Mouse (Mus musculus) lung, embryonic 16.5 days (tissue): ENCODE measurements around the gene Gm28043. TPM values are rescaled to one million over a fixed set of nuclear protein-coding genes. Genes with fewer than 3 reads are reported as not detected.

Experiments used
- ATAC-seq: fragments of 200-750 bp; cut with Nextera tagmentation; 2 replicates; pipeline ENCODE4 v1.8.0; 2017; ENCODE audit warnings: low read depth, mild to moderate bottlenecking, moderate library complexity
- H3K27ac ChIP-seq: fragments of 300-500 bp; sonication (generic); 2 replicates; pipeline ENCODE4 v1.5.1; 2014; ENCODE audit warnings: mild to moderate bottlenecking, control low read depth, low read length
- H3K27me3 ChIP-seq: fragments of 300-500 bp; sonication (generic); 2 replicates; pipeline ENCODE4 v1.6.1; 2014; ENCODE audit warnings: low read depth, low read length, mixed read lengths; ENCODE audit not compliant: control insufficient read depth, insufficient read depth
- H3K36me3 ChIP-seq: fragments of 300-500 bp; sonication (generic); 2 replicates; pipeline ENCODE4 v1.6.1; 2014; ENCODE audit warnings: low read length; ENCODE audit not compliant: control insufficient read depth, insufficient read depth
- H3K4me1 ChIP-seq: fragments of 300-500 bp; sonication (generic); replicated peaks from 2 replicates; pipeline ENCODE4 v1.6.1; 2014; ENCODE audit warnings: low read length, mixed read lengths; ENCODE audit not compliant: control insufficient read depth, insufficient read depth
- H3K4me2 ChIP-seq: fragments of 300-500 bp; sonication (generic); 2 replicates; pipeline ENCODE4 v1.6.1; 2014; ENCODE audit warnings: low read depth, low read length, control low read depth
- H3K4me3 ChIP-seq: fragments of 300-500 bp; sonication (generic); 2 replicates; pipeline ENCODE4 v1.5.1; 2014; ENCODE audit warnings: mild to moderate bottlenecking, low read length, control low read depth
- H3K9ac ChIP-seq: fragments of 300-500 bp; sonication (generic); 2 replicates; pipeline ENCODE4 v1.6.1; 2014; ENCODE audit warnings: low read length, control low read depth
- H3K9me3 ChIP-seq: fragments of 300-500 bp; sonication (generic); 2 replicates; pipeline ENCODE4 v1.6.1; 2016; ENCODE audit warnings: low read length; ENCODE audit not compliant: control insufficient read depth
- WGBS: fragments of 180-500 bp; shearing (Covaris S2); extraction: QIAGEN DNeasy Blood & Tissue Kit; methylation state at CpG from one replicate; pipeline ENCODE4 v1.1.7; 2014; 5-methylcytosine and 5-hydroxymethylcytosine counted together
- polyA plus RNA-seq: library from polyadenylated mRNA; unstranded; fragments of >200 nt; fragmentation: Nextera tagmentation; extraction: Ambion mirVana; gene quantifications from 2 replicates; pipeline ENCODE4 v1.2.1, GENCODE M21; 2015

The Gm28043 gene
- polyA plus RNA-seq, 1 experiment from 2014 or later = 2.4 TPM

DNA sequence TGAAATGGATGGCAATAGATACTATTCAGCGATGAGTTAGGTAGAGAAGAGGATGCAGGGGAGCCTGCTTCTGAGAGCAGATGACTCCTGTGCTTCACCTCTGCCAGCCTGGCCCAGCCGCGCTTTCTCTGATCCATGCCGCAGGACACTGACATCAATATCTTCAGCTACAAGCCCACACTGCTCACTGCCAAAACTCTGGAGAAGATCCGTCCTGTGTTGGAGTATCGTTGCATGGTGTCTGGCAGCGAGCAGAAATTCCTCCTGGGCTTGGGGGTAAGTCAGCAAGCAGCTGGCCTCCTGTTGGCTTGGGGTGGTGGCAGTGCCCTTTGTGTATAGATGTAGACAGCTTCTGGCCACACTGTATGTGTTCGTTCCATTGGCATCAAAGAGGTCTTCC lies 82.3 kb downstream of the Gm28043 start:
- Histone ChIP-seq H3K4me1 (no peaks in the 10 kb centered on the region), H3K9me3 (no peaks in the 10 kb centered on the region), H3K4me3 (no peak overlapping the region), H3K27ac (no peak overlapping the region), H3K27me3 (no peaks in the 10 kb centered on the region), H3K9ac (no peak overlapping the region), H3K36me3 (peaks cover 60% of the 10 kb centered on the region), H3K4me2 (no peak overlapping the region)
- ATAC-seq = no peak
- 93% methylated on average over 8 of the region's 8 CpGs for WGBS

DNA sequence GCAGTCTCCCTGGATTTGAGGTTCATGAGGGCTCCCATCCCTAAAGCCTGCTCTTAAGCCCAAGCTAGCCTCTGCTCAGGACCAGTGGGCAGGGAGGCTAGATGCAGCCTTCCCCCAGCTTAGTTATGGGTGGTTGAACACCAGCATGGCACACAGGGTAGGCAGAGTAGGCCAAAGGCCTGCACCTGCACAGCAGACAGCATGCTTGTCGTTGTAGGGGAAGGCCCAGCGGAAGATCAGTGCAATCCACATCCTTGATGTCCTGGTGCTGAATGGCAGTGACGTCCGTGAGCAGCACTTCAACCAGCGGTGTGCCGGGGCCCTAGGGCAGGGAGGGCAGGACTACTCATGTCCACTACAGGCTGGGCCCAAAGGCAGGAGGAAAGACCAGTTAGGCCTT lies 83.7 kb downstream of the Gm28043 start:
- Histone ChIP-seq H3K27ac (no peak overlapping the region), H3K9me3 (no peaks in the 10 kb centered on the region), H3K36me3 (peaks cover 64% of the 10 kb centered on the region), H3K27me3 (no peaks in the 10 kb centered on the region), H3K4me3 (no peak overlapping the region), H3K9ac (no peak overlapping the region), H3K4me1 (no peaks in the 10 kb centered on the region), H3K4me2 (no peak overlapping the region)
- 83% methylated on average over 6 of the region's 6 CpGs for WGBS
- ATAC-seq = no peak

DNA sequence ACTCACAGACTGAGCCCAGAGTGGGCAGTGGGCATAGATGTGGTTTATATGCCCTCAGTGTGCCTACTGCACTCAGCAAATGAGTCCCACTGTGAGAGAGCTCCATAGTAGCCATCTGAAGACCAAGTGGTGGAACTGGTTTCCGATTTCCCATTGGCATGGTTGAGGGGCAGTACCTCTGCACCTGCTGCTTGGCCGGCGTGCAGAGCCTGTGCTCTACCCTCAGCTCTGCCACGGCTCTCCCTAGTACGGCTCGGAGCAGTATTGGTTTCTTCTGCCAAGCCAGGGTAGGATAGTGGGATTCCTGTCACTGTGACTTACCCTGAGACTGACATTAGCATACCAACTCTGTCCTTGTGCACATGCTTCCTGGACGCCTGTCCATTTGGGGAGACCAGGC lies 85.9 kb downstream of the Gm28043 start:
- Histone ChIP-seq H3K27me3 (no peaks in the 10 kb centered on the region), H3K9me3 (no peaks in the 10 kb centered on the region), H3K4me1 (no peaks in the 10 kb centered on the region), H3K9ac (no peak overlapping the region), H3K4me2 (no peak overlapping the region), H3K27ac (no peak overlapping the region), H3K36me3 (peaks cover 54% of the 10 kb centered on the region), H3K4me3 (no peak overlapping the region)
- no peak for ATAC-seq
- 91% methylated on average over 7 of the region's 7 CpGs for WGBS

DNA sequence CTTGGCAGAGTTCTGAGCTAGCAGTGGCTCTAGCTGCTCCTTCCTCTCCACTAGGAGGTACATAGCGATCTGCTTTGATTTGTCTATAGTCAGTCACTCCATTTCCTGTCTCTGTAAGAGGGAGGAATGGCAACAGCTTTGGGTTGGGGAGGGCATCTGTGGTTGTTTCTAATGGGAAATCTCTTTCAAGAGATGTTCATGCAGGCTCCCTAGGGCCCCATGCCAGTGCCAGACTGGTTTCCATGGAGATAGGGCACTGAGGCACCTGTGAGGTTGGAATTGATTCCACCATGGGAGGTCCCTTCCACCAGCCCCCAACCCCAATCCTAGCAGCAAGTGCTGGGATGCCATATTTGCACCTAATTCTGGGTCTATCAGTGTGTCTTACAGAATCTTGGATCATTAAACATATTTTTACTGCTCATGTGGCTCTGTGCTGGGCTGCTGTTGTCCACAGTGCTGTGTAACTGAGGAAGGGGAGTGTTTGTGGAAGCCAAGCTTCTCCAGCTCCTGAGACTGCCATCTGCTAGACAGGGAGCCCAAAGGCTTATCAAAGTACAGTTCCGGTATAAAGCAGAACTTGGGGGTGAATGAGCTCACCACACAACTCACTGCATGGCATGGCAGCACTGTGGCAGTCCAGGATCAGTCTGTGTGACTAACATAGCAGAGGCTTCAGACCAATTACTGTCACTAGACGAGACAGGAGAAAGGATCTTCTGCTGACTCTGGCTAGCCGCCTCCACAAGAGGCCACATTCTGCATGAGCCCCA lies 88.4 kb downstream of the Gm28043 start:
- whole genome bisulfite sequencing = 76% methylated on average over 4 of the region's 4 CpGs

DNA sequence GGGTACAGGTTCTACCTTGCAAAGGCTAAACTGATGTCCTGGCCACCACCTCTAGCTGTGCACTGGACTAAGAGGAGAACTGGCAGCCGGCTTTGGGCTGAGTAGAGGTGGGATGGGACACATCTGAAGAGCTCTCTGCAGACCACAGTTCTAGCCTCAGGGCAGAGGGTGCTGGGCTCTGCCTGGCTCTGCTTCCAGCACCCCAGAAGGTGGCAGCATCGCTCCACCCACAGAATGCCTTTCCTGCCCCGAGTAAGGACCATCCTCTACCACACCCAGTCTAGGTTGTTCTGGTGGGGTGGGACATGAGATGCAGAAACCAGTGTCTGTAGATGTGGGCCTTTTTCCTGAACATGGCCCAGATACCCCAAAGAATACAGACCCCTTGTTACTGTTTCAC lies 90.1 kb downstream of the Gm28043 start:
- peak; percentile 29; the same call in 1 of the 2 replicates for ATAC-seq
- Histone ChIP-seq H3K9me3 (no peaks in the 10 kb centered on the region), H3K4me1 (no peaks in the 10 kb centered on the region), H3K4me2 (no peak overlapping the region), H3K27me3 (no peaks in the 10 kb centered on the region), H3K27ac (no peak overlapping the region), H3K9ac (no peak overlapping the region), H3K36me3 (peaks cover 30% of the 10 kb centered on the region), H3K4me3 (no peak overlapping the region)
- WGBS = 41% methylated on average over 3 of the region's 3 CpGs

More for the DNA sequence above, 88.4 kb downstream of the Gm28043 start:
- H3K4me2 ChIP-seq = no peak overlapping the region
- no peaks in the 10 kb centered on the region for H3K27me3 ChIP-seq
- no peaks in the 10 kb centered on the region for H3K9me3 ChIP-seq
- H3K4me1 ChIP-seq = no peaks in the 10 kb centered on the region
- no peak overlapping the region for H3K9ac ChIP-seq
- H3K4me3 ChIP-seq = no peak overlapping the region
- ATAC-seq = no peak
- peaks cover 38% of the 10 kb centered on the region for H3K36me3 ChIP-seq
- H3K27ac ChIP-seq = no peak overlapping the region

DNA sequence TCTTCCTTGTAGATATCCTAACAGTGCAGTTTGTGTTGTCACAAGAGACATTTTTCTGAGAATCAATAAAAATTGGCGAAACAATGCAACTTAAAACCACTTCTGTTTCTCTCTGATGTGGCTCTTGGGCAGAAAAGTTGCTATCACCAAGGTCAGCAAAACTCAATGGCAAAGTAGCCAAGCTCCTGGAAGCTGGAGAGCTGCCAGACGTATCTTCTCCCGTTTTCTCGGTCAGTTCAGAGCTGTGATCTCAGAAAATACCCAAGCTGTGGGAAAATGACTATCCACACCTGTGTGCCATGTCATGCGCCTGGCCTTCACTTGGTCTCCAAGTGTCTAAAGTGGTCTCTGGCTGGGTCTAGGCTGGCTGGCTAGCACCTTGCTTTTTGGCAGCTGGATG lies 91.2 kb downstream of the Gm28043 start:
- Histone ChIP-seq H3K4me1 (peaks cover 7% of the 10 kb centered on the region; the same call in 1 of the 2 replicates), H3K9me3 (no peaks in the 10 kb centered on the region), H3K27me3 (no peaks in the 10 kb centered on the region), H3K9ac (no peak overlapping the region), H3K27ac (no peak overlapping the region), H3K36me3 (peaks cover 21% of the 10 kb centered on the region), H3K4me3 (no peak overlapping the region), H3K4me2 (no peak overlapping the region)
- no peak for ATAC-seq
- WGBS = 62% methylated on average over 5 of the region's 5 CpGs

DNA sequence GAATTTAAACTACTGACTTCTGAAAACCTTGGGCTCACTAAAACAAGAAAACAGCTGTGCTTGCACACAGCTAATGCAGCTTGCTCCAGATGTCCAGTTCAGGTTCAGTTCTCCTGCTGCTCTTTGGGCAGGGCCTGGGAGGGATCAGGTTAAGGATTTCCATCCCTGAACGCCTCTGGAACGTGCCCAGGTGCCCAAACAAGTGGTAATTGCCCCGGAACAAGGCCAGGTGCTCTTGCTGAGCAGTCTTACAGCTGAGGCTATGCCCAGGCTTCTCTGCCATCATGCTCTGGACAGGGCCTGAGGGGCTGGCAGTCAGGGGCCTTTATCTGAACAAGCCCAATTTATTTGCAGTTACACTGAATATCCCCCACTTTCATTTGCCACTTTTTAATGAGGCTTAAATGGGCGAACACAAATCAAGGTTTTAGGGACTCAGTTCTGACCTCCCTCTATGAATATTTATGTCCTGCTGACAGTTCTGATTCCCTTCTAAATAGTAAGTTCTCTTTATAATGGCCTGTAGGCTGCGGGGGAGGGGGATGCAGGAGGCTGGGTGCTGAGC lies 92.4 kb downstream of the Gm28043 start:
- H3K9ac ChIP-seq = no peak overlapping the region
- no peak overlapping the region for H3K4me2 ChIP-seq
- peaks cover 16% of the 10 kb centered on the region for H3K4me1 ChIP-seq
- peaks cover 13% of the 10 kb centered on the region for H3K36me3 ChIP-seq
- H3K27ac ChIP-seq = no peak overlapping the region
- H3K9me3 ChIP-seq = no peaks in the 10 kb centered on the region
- 67% methylated on average over 5 of the region's 5 CpGs for WGBS
- no peak overlapping the region for H3K4me3 ChIP-seq
- no peak for ATAC-seq
- no peaks in the 10 kb centered on the region for H3K27me3 ChIP-seq

DNA sequence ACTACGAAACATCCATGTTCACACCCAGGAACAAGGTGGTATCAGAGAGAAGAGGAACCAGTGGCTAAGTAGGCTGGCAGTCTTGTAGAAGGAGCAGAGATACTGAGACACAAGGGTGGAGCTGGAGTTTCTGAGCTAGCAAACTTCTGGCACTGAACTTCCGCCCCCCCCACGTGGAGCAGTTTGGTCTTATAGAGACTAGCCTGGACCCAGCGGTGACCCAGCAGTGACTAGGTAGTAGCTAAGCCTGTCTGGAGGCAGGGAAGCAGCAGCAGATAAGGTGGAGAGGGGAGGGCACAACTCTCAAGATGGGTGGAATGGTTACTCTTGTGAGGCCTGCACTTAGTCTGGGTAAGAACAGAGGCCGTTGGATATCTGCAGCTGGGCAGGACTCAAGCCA lies 94.1 kb downstream of the Gm28043 start:
- Histone ChIP-seq H3K27ac (no peak overlapping the region), H3K27me3 (no peaks in the 10 kb centered on the region), H3K9me3 (no peaks in the 10 kb centered on the region), H3K4me1 (peaks cover 17% of the 10 kb centered on the region), H3K4me3 (no peak overlapping the region), H3K9ac (no peak overlapping the region), H3K4me2 (no peak overlapping the region), H3K36me3 (peaks cover 7% of the 10 kb centered on the region)
- no peak for ATAC-seq
- 66% methylated on average over 5 of the region's 5 CpGs for WGBS

DNA sequence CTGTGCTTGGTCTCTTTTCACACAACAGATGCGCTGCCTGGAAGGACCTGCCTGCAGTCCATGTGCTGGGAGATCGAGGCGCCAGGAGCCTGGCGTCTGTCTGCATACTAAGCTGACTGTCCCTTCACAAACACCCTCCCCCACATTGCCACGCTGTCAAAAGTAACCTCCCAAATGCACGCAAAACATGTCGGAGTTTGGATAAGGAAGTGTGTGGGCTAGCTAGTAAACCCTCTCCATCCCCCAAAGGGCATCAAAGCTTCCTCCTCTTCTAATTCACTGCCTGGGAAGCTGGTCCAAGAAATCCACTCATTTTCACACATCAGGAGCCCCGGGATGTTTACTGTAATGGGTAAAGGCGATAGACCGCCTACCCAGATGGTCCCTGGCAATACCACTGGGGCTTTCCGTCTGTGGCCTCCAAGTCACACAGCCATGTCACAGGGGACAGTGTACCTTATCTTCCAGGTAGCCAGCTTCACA lies 95.9 kb downstream of the Gm28043 start:
- no peaks in the 10 kb centered on the region for H3K9me3 ChIP-seq
- peaks cover 19% of the 10 kb centered on the region for H3K4me1 ChIP-seq
- WGBS = 40% methylated on average over 11 of the region's 11 CpGs
- ATAC-seq = peak; percentile 26
- H3K27ac ChIP-seq = no peak overlapping the region
- no peaks in the 10 kb centered on the region for H3K36me3 ChIP-seq
- H3K4me2 ChIP-seq = no peak overlapping the region
- no peak overlapping the region for H3K4me3 ChIP-seq
- H3K9ac ChIP-seq = no peak overlapping the region
- no peaks in the 10 kb centered on the region for H3K27me3 ChIP-seq
